Mouse (Mus musculus) B cell, adult 2 months (primary cell): ENCODE measurements around the gene Ddi1.
"Not testable (repeated sequence)": the region's sequence is repeated elsewhere in the genome, so short reads cannot be mapped to it uniquely, and the experiment has no call there.

Experiments used
- DNase-seq, 2 experiments: peaks; one replicate each; pipeline ENCODE4 v3.0.0; 2022

Ddi1 gene

DNA sequence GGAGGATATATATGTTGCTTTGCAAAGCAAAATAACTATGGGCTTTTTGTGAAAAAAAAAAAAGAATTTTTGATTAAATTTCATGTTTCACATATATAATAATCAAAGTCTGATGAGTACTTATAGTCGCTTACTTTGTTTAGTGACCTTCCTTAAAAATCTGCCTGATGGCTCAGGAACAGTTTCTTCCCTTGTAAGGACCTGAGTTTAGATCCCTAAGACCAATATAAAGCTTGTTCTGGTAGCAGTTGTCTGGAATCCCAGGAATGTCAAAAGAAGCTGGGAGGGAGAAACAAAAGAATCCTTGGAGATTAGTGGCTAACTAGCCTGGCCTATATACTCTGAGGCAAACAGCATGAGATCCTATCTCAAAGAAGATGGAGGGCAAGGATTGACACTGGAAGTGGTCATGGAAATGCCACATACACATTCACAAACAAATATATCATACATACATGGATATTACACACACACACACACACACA lies at the start of gene Ddi1:
TSS of gene Ddi1 (minus strand) at position 51 of the 485 bp plus-strand sequence.
- no peak for DNase-seq

- DNase-seq: no peak
These were observed 47.5 kb upstream of the Ddi1 start for GRCm38 (mm10) chr9:6317114-6317513.

DNA sequence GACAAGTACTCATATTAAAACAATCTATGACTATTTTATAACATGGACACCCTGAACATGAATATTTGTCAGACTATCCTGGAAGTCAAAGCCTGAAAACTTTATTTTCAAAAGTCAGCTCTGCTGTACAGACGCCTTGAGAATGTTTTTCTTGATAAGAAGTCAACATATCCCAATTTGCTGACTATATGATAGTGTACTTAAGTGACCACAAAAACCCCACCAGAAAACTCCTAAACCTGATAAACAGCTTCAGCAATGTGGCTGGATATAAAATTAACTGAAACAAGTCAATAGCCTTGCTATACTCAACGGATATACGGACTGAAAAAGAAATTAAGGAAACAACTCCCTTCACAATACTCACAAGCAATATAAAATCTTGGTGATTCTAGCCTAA lies 36.2 kb upstream of the Ddi1 start:
- no peak for DNase-seq

DNA sequence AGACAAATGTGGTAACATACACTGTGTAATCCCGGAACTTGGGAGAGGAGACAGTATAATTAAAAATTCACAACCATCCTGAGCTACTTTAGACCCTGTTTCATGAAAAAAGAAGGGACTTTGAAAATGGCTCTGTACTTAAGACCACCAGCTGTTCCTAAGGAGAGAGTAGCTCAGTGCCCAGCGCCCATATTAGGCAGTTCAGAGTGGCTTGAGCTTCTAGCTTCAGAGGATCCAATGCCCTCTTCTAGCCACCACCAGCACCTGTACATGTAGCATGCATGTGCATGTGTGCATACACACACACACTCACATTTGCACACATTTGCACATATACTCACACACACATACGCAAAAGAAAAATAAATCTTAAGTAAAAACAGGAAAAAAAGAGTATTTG lies 34.9 kb upstream of the Ddi1 start:
- no peak for DNase-seq

DNA sequence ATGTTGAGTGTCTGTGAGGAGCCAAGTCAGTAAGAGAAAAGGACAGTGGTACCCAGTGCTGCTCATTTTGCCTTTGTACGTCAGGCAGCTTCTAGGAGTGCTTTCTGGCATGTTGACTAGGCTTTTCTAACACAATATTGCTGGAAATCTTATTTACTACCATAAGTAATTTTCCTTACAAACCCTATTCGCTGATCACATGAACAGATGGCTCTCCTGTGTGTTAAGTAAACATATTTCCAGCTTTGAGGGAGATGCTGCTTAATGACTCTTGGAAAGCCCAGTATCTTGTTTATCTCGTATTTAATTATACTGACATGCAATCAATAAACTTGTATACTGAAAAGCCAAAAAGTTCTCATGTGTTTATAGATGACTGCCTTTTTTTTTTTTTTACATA lies 32.4 kb upstream of the Ddi1 start:
- no peak for DNase-seq

DNA sequence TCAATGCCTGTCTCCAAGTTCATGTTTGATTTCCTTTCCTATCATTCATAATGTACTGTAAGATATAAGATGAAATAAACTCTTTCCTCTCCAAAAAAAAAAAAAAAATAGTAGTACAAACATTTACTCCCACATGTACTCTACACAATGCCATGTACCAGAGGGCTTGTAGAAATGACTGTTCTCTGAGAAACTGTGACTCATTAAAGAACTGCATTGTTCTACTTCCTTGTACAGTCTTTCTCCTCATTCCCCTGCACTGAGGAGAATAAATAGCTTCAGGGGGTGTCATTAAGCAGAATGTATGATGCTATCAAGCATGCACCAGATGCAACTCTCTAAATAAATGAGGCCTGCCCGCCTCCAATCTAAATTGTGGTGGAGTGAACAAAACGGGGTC lies 28.9 kb upstream of the Ddi1 start:
- DNase-seq: no peak

DNA sequence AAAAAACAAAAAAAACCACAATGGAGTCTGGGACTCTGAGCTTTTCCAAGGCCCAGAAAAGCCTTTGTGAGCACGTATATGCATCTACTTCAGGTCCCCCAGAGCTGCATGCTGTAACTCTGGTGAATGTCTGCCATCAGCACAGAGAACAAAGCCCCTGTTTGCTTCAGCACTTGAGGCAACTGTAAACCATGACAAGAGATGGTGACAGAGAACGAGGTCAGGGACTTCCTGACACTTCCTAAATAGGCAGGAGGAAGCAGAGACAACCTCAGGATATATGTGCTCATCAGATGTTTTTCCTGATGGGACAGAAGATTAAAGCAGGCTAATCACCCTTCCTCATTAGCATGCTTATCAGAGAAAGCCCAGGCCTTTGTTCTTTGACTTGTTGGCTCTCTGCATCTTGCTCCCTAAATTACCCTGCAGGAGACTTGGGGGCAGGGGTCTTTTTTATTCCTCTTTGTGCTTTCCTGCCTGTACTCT lies 19.6 kb upstream of the Ddi1 start:
- no peak for DNase-seq

GRCm38 (mm10) chr9:6286770-6287169 lies 17.1 kb upstream of the Ddi1 start:
- no peak for DNase-seq

GRCm38 (mm10) chr9:6277526-6277925 lies 7.9 kb upstream of the Ddi1 start:
- DNase-seq: no peak

DNA sequence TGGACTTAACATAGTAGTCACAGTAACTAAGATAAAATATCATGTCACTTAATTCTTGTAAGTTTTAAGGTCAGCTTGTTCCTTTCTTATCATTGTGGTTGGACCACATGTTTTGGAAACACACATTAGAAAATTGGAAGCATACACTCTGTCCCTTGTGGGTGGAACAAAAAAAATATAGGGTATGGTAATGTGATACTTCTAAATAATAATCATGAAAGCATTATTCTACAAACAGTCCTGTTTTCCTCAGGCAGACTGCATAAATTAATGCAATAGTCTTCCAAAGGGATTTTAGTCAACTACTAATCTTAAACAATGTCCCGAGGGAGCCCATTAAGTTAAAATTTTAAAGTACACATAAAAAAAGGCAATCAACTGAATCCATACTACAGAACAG lies 6.7 kb upstream of the Ddi1 start:
- no peak for DNase-seq

DNA sequence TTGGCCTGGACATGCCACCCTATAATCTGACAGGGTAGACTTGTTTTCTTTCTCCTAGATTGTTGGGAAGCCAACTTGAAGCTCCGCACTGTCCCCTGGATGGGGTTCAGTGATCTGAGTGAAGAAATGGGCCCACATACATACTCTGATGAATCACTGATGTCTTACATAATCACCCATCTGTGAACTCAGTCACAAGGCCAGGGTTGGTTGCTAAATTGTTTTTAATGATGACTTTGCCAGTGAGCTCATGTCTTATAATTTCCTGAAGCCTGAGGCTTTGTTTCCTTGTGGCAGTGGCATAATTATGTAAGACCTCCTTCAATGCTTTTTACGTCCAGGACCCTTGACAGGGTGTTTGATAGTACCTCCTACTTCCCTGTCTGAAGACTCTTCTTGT lies 4.8 kb downstream of the Ddi1 start:
- no peak for DNase-seq

DNA sequence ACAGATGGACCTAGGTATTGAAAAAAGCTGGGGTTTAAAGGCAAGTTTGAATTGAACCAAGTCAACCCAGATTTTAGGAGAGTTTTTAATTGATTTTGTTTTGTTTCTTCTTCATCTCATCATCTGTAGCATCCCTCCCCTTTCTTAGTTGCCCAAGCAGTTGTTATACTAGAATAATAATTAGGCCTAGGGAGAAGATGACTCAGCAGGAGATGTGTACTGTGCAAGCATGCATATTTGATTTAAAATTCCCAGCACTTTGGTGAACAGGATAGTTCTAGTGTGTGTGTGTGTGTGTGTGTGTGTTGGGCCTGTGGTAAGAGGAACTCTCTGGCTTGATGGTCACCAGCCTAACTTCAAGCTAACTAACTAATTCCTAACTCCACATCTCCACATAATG lies 12.6 kb downstream of the Ddi1 start:
- no peak for DNase-seq

GRCm38 (mm10) chr9:6251990-6252389 lies 17.7 kb downstream of the Ddi1 start:
- no peak for DNase-seq

DNA sequence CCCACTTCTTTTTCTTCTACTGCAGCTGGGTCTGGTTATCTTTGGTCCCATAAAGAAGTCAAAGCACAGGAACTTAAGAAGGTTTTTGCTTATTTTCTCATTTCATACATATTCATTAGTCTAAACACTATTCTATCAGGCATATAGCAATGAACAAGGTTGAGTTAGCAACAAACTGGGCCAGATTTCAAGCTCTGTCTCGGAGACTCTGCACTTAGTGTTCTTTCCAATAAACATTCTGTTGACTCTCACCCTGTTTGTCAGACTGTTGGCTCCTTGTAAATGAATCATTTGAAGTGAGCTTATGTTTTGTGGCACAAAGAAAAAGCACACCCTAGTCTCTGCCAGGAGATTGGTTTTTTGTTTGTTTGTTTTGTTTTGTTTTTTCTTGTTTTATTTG lies 19.3 kb downstream of the Ddi1 start:
- DNase-seq: no peak

DNA sequence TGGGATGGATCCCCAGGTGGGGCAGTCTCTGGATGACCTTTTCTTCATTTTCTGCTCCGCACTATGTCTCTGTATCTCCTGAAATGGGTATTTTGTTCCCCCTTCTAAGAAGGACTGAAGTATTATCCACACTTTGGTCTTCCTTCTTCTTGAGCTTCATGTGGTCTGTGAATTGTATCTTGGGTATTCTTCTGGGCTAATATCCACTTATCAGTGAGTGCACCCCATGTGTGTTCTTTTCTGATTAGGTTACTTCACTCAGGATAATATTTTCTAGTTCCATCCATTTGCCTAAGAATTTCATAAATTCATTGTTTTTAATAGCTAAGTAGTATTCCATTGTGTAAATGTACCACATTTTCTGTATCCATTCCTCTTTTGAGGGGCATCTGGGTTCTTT lies 33.7 kb downstream of the Ddi1 start:
- not testable (repeated sequence) for DNase-seq

GRCm38 (mm10) chr9:6217505-6217904 lies 52.1 kb downstream of the Ddi1 start:
- DNase-seq: no peak

GRCm38 (mm10) chr9:6212862-6213261 lies 56.8 kb downstream of the Ddi1 start:
- no peak for DNase-seq
